Mouse (Mus musculus) heart, postnatal 0 days (tissue): ENCODE results near the gene Pomgnt1.

ENCODE experiments used
- CTCF ChIP-seq: IDR thresholded peaks from 2 replicates; pipeline ENCODE4 v1.5.1; 2016; ENCODE audit warnings: antibody characterized with exemption, control low read depth, low read depth
- EP300 ChIP-seq: IDR thresholded peaks from 2 replicates; pipeline ENCODE4 v1.6.1; 2016; ENCODE audit warnings: antibody characterized with exemption, low read depth

DNA sequence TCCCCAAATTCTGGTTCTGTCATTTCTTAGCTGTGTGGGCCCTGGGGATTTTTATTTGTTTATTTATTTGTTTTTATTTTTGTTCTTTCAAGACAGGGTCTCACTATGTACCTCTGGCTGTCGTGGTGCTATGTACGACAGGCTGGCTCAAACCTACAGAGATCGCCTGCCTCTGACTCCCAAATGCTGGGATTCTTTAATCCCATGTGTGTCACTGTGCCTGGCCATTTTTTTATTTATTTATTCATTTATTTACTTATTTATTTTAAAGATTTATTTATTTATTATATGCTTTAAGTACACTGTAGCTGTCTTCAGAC lies 45.7 kb downstream of the Pomgnt1 start:
- no peak for TF ChIP-seq CTCF
- no peak for TF ChIP-seq EP300
